Mouse (Mus musculus) limb, embryonic 13.5 days (tissue): ENCODE data around the gene Rsph1. TPM values are rescaled to one million over a fixed set of nuclear protein-coding genes. Genes with fewer than 3 reads are reported as not detected.

Source experiments
- ATAC-seq: fragments of 200-750 bp; cut with Nextera tagmentation; 2 replicates; pipeline ENCODE4 v1.8.0; 2017; ENCODE audit warnings: low read depth, moderate number of reproducible peaks, moderate TSS enrichment; ENCODE audit not compliant: low FRiP score
- H3K27ac ChIP-seq: fragments of 300-500 bp; sonication (generic); 2 replicates; pipeline ENCODE4 v1.5.1; 2015; ENCODE audit warnings: inconsistent platforms, mild to moderate bottlenecking, moderate library complexity
- H3K27me3 ChIP-seq: fragments of 300-500 bp; sonication (generic); 2 replicates; pipeline ENCODE4 v1.6.1; 2015; ENCODE audit warnings: mild to moderate bottlenecking, inconsistent platforms
- H3K36me3 ChIP-seq: fragments of 300-500 bp; sonication (generic); 2 replicates; pipeline ENCODE4 v1.6.1; 2015; ENCODE audit warnings: inconsistent platforms, mild to moderate bottlenecking, moderate library complexity
- H3K4me1 ChIP-seq: fragments of 300-500 bp; sonication (generic); 2 replicates; pipeline ENCODE4 v1.6.1; 2015; ENCODE audit warnings: inconsistent platforms
- H3K4me2 ChIP-seq: fragments of 300-500 bp; sonication (generic); replicated peaks from 2 replicates; pipeline ENCODE4 v1.6.1; 2015; ENCODE audit warnings: inconsistent platforms, mild to moderate bottlenecking, moderate library complexity
- H3K4me3 ChIP-seq: fragments of 300-500 bp; sonication (generic); 2 replicates; pipeline ENCODE4 v1.5.1; 2015; ENCODE audit warnings: moderate library complexity, mild to moderate bottlenecking, inconsistent platforms
- H3K9ac ChIP-seq: fragments of 300-500 bp; sonication (generic); 2 replicates; pipeline ENCODE4 v1.6.1; 2015; ENCODE audit warnings: mild to moderate bottlenecking, inconsistent platforms
- H3K9me3 ChIP-seq: fragments of 300-500 bp; sonication (generic); 2 replicates; pipeline ENCODE4 v1.6.1; 2016; ENCODE audit warnings: inconsistent platforms
- WGBS: fragments of 180-500 bp; shearing (Covaris S2); methylation state at CpG from one replicate; pipeline ENCODE4 v1.1.7; 2015; 5-methylcytosine and 5-hydroxymethylcytosine counted together
- polyA plus RNA-seq: library from polyadenylated mRNA; unstranded; fragments of >200 nt; fragmentation: Nextera tagmentation; extraction: Ambion mirVana; gene quantifications from 2 replicates; pipeline ENCODE4 v1.2.1, GENCODE M21; 2015

Gene Rsph1
- polyA plus RNA-seq, 1 experiment from 2014 or later: 0.48 TPM

- Histone ChIP-seq H3K36me3 (no peaks in the 10 kb centered on the region), H3K4me2 (no peak overlapping the region), H3K4me3 (no peak overlapping the region), H3K9me3 (no peaks in the 10 kb centered on the region), H3K9ac (no peak overlapping the region), H3K27me3 (no peaks in the 10 kb centered on the region), H3K4me1 (no peaks in the 10 kb centered on the region), H3K27ac (no peak overlapping the region)
- 91% methylated on average over 7 of the region's 7 CpGs for WGBS
- no peak for ATAC-seq
Measured at GRCm38 (mm10) chr17:31210299-31210698, 66.9 kb downstream of the Rsph1 start.

- 84% methylated on average over 11 of the region's 11 CpGs for WGBS
- H3K27ac ChIP-seq: no peak overlapping the region
- no peaks in the 10 kb centered on the region for H3K36me3 ChIP-seq
- no peaks in the 10 kb centered on the region for H3K4me1 ChIP-seq
- no peak overlapping the region for H3K4me3 ChIP-seq
- no peaks in the 10 kb centered on the region for H3K9me3 ChIP-seq
- no peak for ATAC-seq
- H3K27me3 ChIP-seq: no peaks in the 10 kb centered on the region
- H3K4me2 ChIP-seq: no peak overlapping the region
- no peak overlapping the region for H3K9ac ChIP-seq
Measured at GRCm38 (mm10) chr17:31209376-31209930, 67.7 kb downstream of the Rsph1 start.

- Histone ChIP-seq H3K27me3 (no peaks in the 10 kb centered on the region), H3K4me2 (no peak overlapping the region), H3K27ac (no peak overlapping the region), H3K9me3 (no peaks in the 10 kb centered on the region), H3K9ac (no peak overlapping the region), H3K4me1 (no peaks in the 10 kb centered on the region), H3K36me3 (no peaks in the 10 kb centered on the region), H3K4me3 (no peak overlapping the region)
- WGBS: 75% methylated on average over 8 of the region's 8 CpGs
- ATAC-seq: no peak
Measured at GRCm38 (mm10) chr17:31208654-31209053, 68.5 kb downstream of the Rsph1 start.

GRCm38 (mm10) chr17:31207771-31208334, 69.3 kb downstream of the Rsph1 start, which contains the start of gene Ubash3a:
Gene Ubash3a (plus strand): TSS chr17:31207873.
- 79% methylated on average over 12 of the region's 12 CpGs for WGBS
- Histone ChIP-seq H3K27me3 (no peaks in the 10 kb centered on the region), H3K9me3 (no peaks in the 10 kb centered on the region), H3K27ac (no peak within 1 kb of the TSS), H3K4me3 (no peak within 1 kb of the TSS), H3K9ac (no peak within 1 kb of the TSS), H3K4me2 (no peak within 1 kb of the TSS), H3K36me3 (no peaks in the 10 kb centered on the region), H3K4me1 (no peaks in the 10 kb centered on the region)
- ATAC-seq: no peak

Other genes starting within 250 kb of the Rsph1 start
- 9.0 and 9.2 TPM in 2 replicates for gene Abcg1, start 219.7 kb downstream of the Rsph1 start, polyA plus RNA-seq
- 0.59 TPM in 1 of 2 replicates, not detected in the other for gene Tff3, start 147.7 kb downstream of the Rsph1 start, polyA plus RNA-seq
- not detected in 2 replicates for gene Tff2, start 133.1 kb downstream of the Rsph1 start, polyA plus RNA-seq
- not detected in 2 replicates for gene Tff1, start 112.1 kb downstream of the Rsph1 start, polyA plus RNA-seq
- not detected in 2 replicates for gene Tmprss3, start 78.4 kb downstream of the Rsph1 start, polyA plus RNA-seq
- 0.36 and 0.50 TPM in 2 replicates for gene Ubash3a, start 69.5 kb downstream of the Rsph1 start, polyA plus RNA-seq
- 1.3 and 1.8 TPM in 2 replicates for gene Slc37a1, start 9.4 kb upstream of the Rsph1 start, polyA plus RNA-seq
- 32.2 and 32.5 TPM in 2 replicates for gene Pde9a, start 108.8 kb upstream of the Rsph1 start, polyA plus RNA-seq
- gene Wdr4, start 242.6 kb upstream of the Rsph1 start, polyA plus RNA-seq: 38.3 and 41.4 TPM in 2 replicates
- 239 and 242 TPM in 2 replicates for gene Ndufv3, start 242.7 kb upstream of the Rsph1 start, polyA plus RNA-seq